Mouse (Mus musculus): ENCODE measurements around the gene Sema3c.

Gene Sema3c

GRCm38 (mm10) chr5:17647643-17648226 is 73.7 kb downstream of the Sema3c start:
- no peak for DNase-seq (ENCODE audit: low read depth, low spot score)

- DNase-seq (ENCODE audit: low read depth, low spot score): no peak
Observed at GRCm38 (mm10) chr5:17648865-17649542, 74.9 kb downstream of the Sema3c start.

- DNase-seq (ENCODE audit: low read depth, low spot score): no peak
Observed at GRCm38 (mm10) chr5:17661223-17661622, 87.1 kb downstream of the Sema3c start.

GRCm38 (mm10) chr5:17671356-17671755 is 97.3 kb downstream of the Sema3c start:
- no peak for DNase-seq (ENCODE audit: low read depth, low spot score)

- no peak for DNase-seq (ENCODE audit: low read depth, low spot score)
Observed at GRCm38 (mm10) chr5:17680862-17681261, 106.8 kb downstream of the Sema3c start.

GRCm38 (mm10) chr5:17689121-17689520 is 115.0 kb downstream of the Sema3c start:
- no peak for DNase-seq (ENCODE audit: low read depth, low spot score)

- DNase-seq (ENCODE audit: low read depth, low spot score): no peak
Observed at GRCm38 (mm10) chr5:17689604-17690003, 115.5 kb downstream of the Sema3c start.

- no peak for DNase-seq (ENCODE audit: low read depth, low spot score)
Observed at GRCm38 (mm10) chr5:17695366-17695765, 121.3 kb downstream of the Sema3c start.

GRCm38 (mm10) chr5:17698905-17699304 is 124.8 kb downstream of the Sema3c start:
- no peak for DNase-seq (ENCODE audit: low read depth, low spot score)

- DNase-seq (ENCODE audit: low read depth, low spot score): peak; percentile 48
Observed at GRCm38 (mm10) chr5:17704160-17704559, 130.1 kb downstream of the Sema3c start.

GRCm38 (mm10) chr5:17707086-17707485 is 133.0 kb downstream of the Sema3c start:
- peak; percentile 59 for DNase-seq (ENCODE audit: low read depth, low spot score)

GRCm38 (mm10) chr5:17712374-17712773 is 138.3 kb downstream of the Sema3c start:
- no peak for DNase-seq (ENCODE audit: low read depth, low spot score)

GRCm38 (mm10) chr5:17715206-17715605 is 141.1 kb downstream of the Sema3c start:
- no peak for DNase-seq (ENCODE audit: low read depth, low spot score)

- no peak for DNase-seq (ENCODE audit: low read depth, low spot score)
Observed at GRCm38 (mm10) chr5:17720011-17720410, 145.9 kb downstream of the Sema3c start.

- peak; percentile 68 for DNase-seq (ENCODE audit: low read depth, low spot score)
Observed at GRCm38 (mm10) chr5:17724031-17724430, 149.9 kb downstream of the Sema3c start.

GRCm38 (mm10) chr5:17728047-17728446 is 154.0 kb downstream of the Sema3c start:
- peak; percentile 30 for DNase-seq (ENCODE audit: low read depth, low spot score)

GRCm38 (mm10) chr5:17739805-17740204 is 165.7 kb downstream of the Sema3c start:
- peak; percentile 55 for DNase-seq (ENCODE audit: low read depth, low spot score)

GRCm38 (mm10) chr5:17746520-17746919 is 172.4 kb downstream of the Sema3c start:
- peak; percentile 37 for DNase-seq (ENCODE audit: low read depth, low spot score)

- DNase-seq (ENCODE audit: low read depth, low spot score): peak; percentile 74
Observed at GRCm38 (mm10) chr5:17747143-17747542, 173.1 kb downstream of the Sema3c start.

GRCm38 (mm10) chr5:17748293-17748692 is 174.2 kb downstream of the Sema3c start:
- DNase-seq (ENCODE audit: low read depth, low spot score): no peak

GRCm38 (mm10) chr5:17753471-17754005 is 179.5 kb downstream of the Sema3c start:
- no peak for DNase-seq (ENCODE audit: low read depth, low spot score)

- peak; percentile 61 for DNase-seq (ENCODE audit: low read depth, low spot score)
Observed at GRCm38 (mm10) chr5:17766006-17766677, 192.1 kb downstream of the Sema3c start.

GRCm38 (mm10) chr5:17770328-17770727 is 196.2 kb downstream of the Sema3c start:
- no peak for DNase-seq (ENCODE audit: low read depth, low spot score)
